ENCODE assay signal across 23 mouse cellular contexts in genomic region chr8:72144345-72144975, GRCm38 (mm10). TPM values are rescaled to one million over a fixed set of nuclear protein-coding genes. Genes with fewer than 3 reads are reported as not detected.
DNase-seq lines count a peak whose midpoint lies in the region; ATAC-seq and TF ChIP-seq lines count a peak whose summit lies in the region.
"Had no signal": no experiment of that assay in that cellular context is flagged by ENCODE, and none has a peak within 500 bp of the region (broad histone marks: within the 10 kb centered on the region; RNA-seq: fewer than 3 reads in every experiment).

No protein-coding gene starts in this region.

- DNase-seq in lung, postnatal 0 days (ENCODE audit: low spot score): peak; percentile 40
- DNase-seq in lung, postnatal 14 days: no peak
- DNase-seq in thymus, postnatal 4 days: no peak
- no peak for DNase-seq in layer of hippocampus, postnatal 10 days (ENCODE audit: low spot score in 2 of 2)
- DNase-seq in right cerebral cortex, postnatal 14 days: no peak
- DNase-seq: adrenal gland, postnatal 14 days; cerebellum, postnatal 25 days; heart, postnatal 4 days; kidney, adult 9 months; kidney, postnatal 4 days; lung, adult 18-20 months; lung, postnatal 4 days; thymus, postnatal 14 days had no signal

- peaks cover 4% of the 10 kb centered on the region; the same call in 1 of the 2 replicates for H3K4me1 ChIP-seq in lung, postnatal 0 days (ENCODE audit: insufficient read depth, low read depth, low read length)
- peaks cover 5% of the 10 kb centered on the region; the same call in 1 of the 2 replicates for H3K4me1 ChIP-seq in bone marrow, adult 2 months (ENCODE audit: control insufficient read depth, insufficient read depth, low read length)
- H3K4me1 ChIP-seq: embryonic facial prominence, embryonic 10.5 days had no signal

- H3K9me3 ChIP-seq in lung, postnatal 0 days (ENCODE audit: low read length): no peaks in the 10 kb centered on the region
- H3K9me3 ChIP-seq: embryonic facial prominence, embryonic 10.5 days had no signal

- ATAC-seq in lung, postnatal 0 days: no peak
- peak; percentile 10 for ATAC-seq in inflammation-experienced regulatory T-cells, adult 6 months
- ATAC-seq: midbrain, embryonic 16.5 days had no signal

- H3K9ac ChIP-seq in lung, postnatal 0 days (replicated peaks; ENCODE audit: low read depth): no peak overlapping the region

- 77% methylated on average over 5 of the region's 5 CpGs for WGBS in lung, postnatal 0 days
- 50% methylated on average over 5 of the region's 5 CpGs for WGBS in bone marrow, adult 2 months

- TF ChIP-seq POLR2A in bone marrow, adult 2 months (IDR thresholded peaks at IDR 0.05; ENCODE audit: borderline replicate concordance, control insufficient read depth, low read depth, low read length): no peak

- no peak for TF ChIP-seq CTCF in lung, postnatal 0 days (IDR thresholded peaks at IDR 0.05)
- TF ChIP-seq CTCF in bone marrow, adult 2 months (IDR thresholded peaks at IDR 0.05; ENCODE audit: control insufficient read depth, insufficient read depth, low read length): no peak

- no peak overlapping the region for H3K4me3 ChIP-seq in lung, postnatal 0 days (ENCODE audit: low read depth, low read length)
- no peak overlapping the region for H3K4me3 ChIP-seq in bone marrow, adult 2 months (replicated peaks; ENCODE audit: control insufficient read depth, low read depth, low read length)
- H3K4me3 ChIP-seq: embryonic facial prominence, embryonic 10.5 days; erythroblast, embryonic 14.5 days had no signal

- H3K27ac ChIP-seq in lung, postnatal 0 days (ENCODE audit: low read length): no peak overlapping the region
- H3K27ac ChIP-seq in bone marrow, adult 2 months (ENCODE audit: control insufficient read depth, insufficient read depth, low read depth, low read length, poor library complexity): peak overlapping the region; percentile 41; the same call in 1 of the 2 replicates
- H3K27ac ChIP-seq: embryonic facial prominence, embryonic 10.5 days had no signal

- H3K4me2 ChIP-seq in lung, postnatal 0 days (replicated peaks; ENCODE audit: low read depth, low read length): no peak overlapping the region

- H3K36me3 ChIP-seq in lung, postnatal 0 days (ENCODE audit: insufficient read depth, low read length): peaks cover 76% of the 10 kb centered on the region

- H3K27me3 ChIP-seq in lung, postnatal 0 days (replicated peaks; ENCODE audit: insufficient read depth, low read length): no peaks in the 10 kb centered on the region

- TF ChIP-seq EP300 in lung, postnatal 0 days (IDR thresholded peaks at IDR 0.05): no peak

RNA-seq across cellular contexts. Expression of gene Tpm4, which starts 9.7 kb away (rescaled TPM):
- 585 and 648 TPM in 2 replicates for polyA plus RNA-seq in lung, postnatal 0 days (2015; fragmentation: Nextera tagmentation; extraction: Ambion mirVana)
- 80.7 and 138 TPM in 2 replicates for polyA plus RNA-seq in bone marrow, adult 2 months (2011; ENCODE audit: insufficient read depth, insufficient read length, low replicate concordance, missing spikeins)
- polyA plus RNA-seq in inflammation-experienced regulatory T-cells, adult 6 months (2017; shearing (Covaris generic)): 100 to 1,000 TPM; 170 to 464 (median 172) TPM
- 10 to 100 TPM; 52.7 to 57.9 TPM for total RNA-seq in layer of hippocampus, postnatal 10 days (2021)

RNA-seq across cellular contexts. Expression of gene Rab8a, which starts 16.5 kb away (rescaled TPM):
- 67.3 and 68.0 TPM in 2 replicates for polyA plus RNA-seq in lung, postnatal 0 days (2015; fragmentation: Nextera tagmentation; extraction: Ambion mirVana)
- 36.5 and 38.5 TPM in 2 replicates for polyA plus RNA-seq in bone marrow, adult 2 months (2011; ENCODE audit: insufficient read depth, insufficient read length, low replicate concordance, missing spikeins)
- 100 to 1,000 TPM; 134 to 245 (median 197) TPM for polyA plus RNA-seq in inflammation-experienced regulatory T-cells, adult 6 months (2017; shearing (Covaris generic))
- total RNA-seq in layer of hippocampus, postnatal 10 days (2021): 10 to 100 TPM; 38.0 to 50.9 TPM

RNA-seq across cellular contexts. Expression of gene Olfr374, which starts 37.6 kb away (rescaled TPM):
- not detected in 2 replicates for polyA plus RNA-seq in lung, postnatal 0 days (2015; fragmentation: Nextera tagmentation; extraction: Ambion mirVana)
- 0.18 and 0.30 TPM in 2 replicates for polyA plus RNA-seq in bone marrow, adult 2 months (2011; ENCODE audit: insufficient read depth, insufficient read length, low replicate concordance, missing spikeins)
- under 1 TPM; 0.08 to 0.72 (median 0.28) TPM for polyA plus RNA-seq in inflammation-experienced regulatory T-cells, adult 6 months (2017; shearing (Covaris generic))
- total RNA-seq in layer of hippocampus, postnatal 10 days (2021): not detected
- total RNA-seq: adrenal gland, postnatal 14 days; gastrocnemius, adult 8-10 months; heart, adult 8-10 months; heart, postnatal 4 days; layer of hippocampus, postnatal 14 days; left cerebral cortex, postnatal 10 days had no signal
- polyA plus RNA-seq: embryonic facial prominence, embryonic 10.5 days; erythroblast, embryonic 14.5 days; neural tube, embryonic 11.5 days had no signal

RNA-seq across cellular contexts. Expression of gene Hsh2d, which starts 45.0 kb away (rescaled TPM):
- polyA plus RNA-seq in lung, postnatal 0 days (2015; fragmentation: Nextera tagmentation; extraction: Ambion mirVana): 0.46 and 0.78 TPM in 2 replicates
- polyA plus RNA-seq in bone marrow, adult 2 months (2011; ENCODE audit: insufficient read depth, insufficient read length, low replicate concordance, missing spikeins): 6.4 and 7.7 TPM in 2 replicates
- 10 to 100 TPM; 23.8 to 30.8 (median 24.6) TPM for polyA plus RNA-seq in inflammation-experienced regulatory T-cells, adult 6 months (2017; shearing (Covaris generic))
- under 1 TPM in 1 of 2 experiments, not detected in 1; 0.27 TPM for total RNA-seq in layer of hippocampus, postnatal 10 days (2021)
- total RNA-seq: adrenal gland, postnatal 14 days; gastrocnemius, adult 8-10 months; heart, adult 8-10 months; layer of hippocampus, postnatal 14 days; left cerebral cortex, postnatal 10 days had no signal
- polyA plus RNA-seq: embryonic facial prominence, embryonic 10.5 days; midbrain, embryonic 16.5 days; neural tube, embryonic 11.5 days had no signal
